Mouse (Mus musculus) forebrain, postnatal 0 days (tissue): ENCODE measurements at regions not wholly inside any gene's neighbourhood (a gene's known extent, or its start where the extent isn't known, plus 50 kb on each side); places are given as distances from the start of the nearest gene placed in this dataset.
A peak's percentile ranks its signal among the peaks of the same experiment; 100 is the strongest.

Experiments used
- ATAC-seq: fragments of 200-750 bp; cut with Nextera tagmentation; 2 replicates; pipeline ENCODE4 v1.8.0; 2017; ENCODE audit warnings: mild to moderate bottlenecking, moderate library complexity
- DNase-seq: peaks from one replicate; pipeline ENCODE4 v3.0.0-alpha.2; 2015
- H3K27ac ChIP-seq: fragments of 300-500 bp; sonication (generic); 2 replicates; pipeline ENCODE4 v1.5.1; 2014; ENCODE audit warnings: low read depth, mild to moderate bottlenecking, antibody characterized with exemption, low read length, moderate library complexity, mixed read lengths
- H3K27me3 ChIP-seq: fragments of 300-500 bp; sonication (generic); 2 replicates; pipeline ENCODE4 v1.6.1; 2014; ENCODE audit warnings: mild to moderate bottlenecking, low read length, mixed read lengths; ENCODE audit not compliant: insufficient read depth
- H3K36me3 ChIP-seq: fragments of 300-500 bp; sonication (generic); 2 replicates; pipeline ENCODE4 v1.6.1; 2014; ENCODE audit warnings: mild to moderate bottlenecking, moderate library complexity; ENCODE audit not compliant: insufficient read depth
- H3K4me1 ChIP-seq: fragments of 300-500 bp; sonication (generic); 2 replicates; pipeline ENCODE4 v1.6.1; 2014; ENCODE audit warnings: antibody characterized with exemption; ENCODE audit not compliant: insufficient read depth
- H3K4me2 ChIP-seq: fragments of 300-500 bp; sonication (generic); 2 replicates; pipeline ENCODE4 v1.6.1; 2014; ENCODE audit warnings: low read depth, mild to moderate bottlenecking, moderate library complexity
- H3K4me3 ChIP-seq: fragments of 300-500 bp; sonication (generic); 2 replicates; pipeline ENCODE4 v1.5.1; 2014; ENCODE audit warnings: low read depth, low read length, mixed read lengths
- H3K9ac ChIP-seq: fragments of 300-500 bp; sonication (generic); 2 replicates; pipeline ENCODE4 v1.6.1; 2014; ENCODE audit warnings: mild to moderate bottlenecking
- H3K9me3 ChIP-seq: fragments of 300-500 bp; sonication (generic); 2 replicates; pipeline ENCODE4 v1.6.1; 2016; ENCODE audit warnings: low read length
- CTCF ChIP-seq: sonication (generic); IDR thresholded peaks from 2 replicates; pipeline ENCODE4 v1.5.1; 2016; ENCODE audit warnings: antibody characterized with exemption, control low read depth, low read depth
- WGBS: fragments of 180-500 bp; shearing (Covaris S2); extraction: QIAGEN DNeasy Blood & Tissue Kit; methylation state at CpG from one replicate; pipeline ENCODE4 v1.1.7; 2014; 5-methylcytosine and 5-hydroxymethylcytosine counted together

DNA sequence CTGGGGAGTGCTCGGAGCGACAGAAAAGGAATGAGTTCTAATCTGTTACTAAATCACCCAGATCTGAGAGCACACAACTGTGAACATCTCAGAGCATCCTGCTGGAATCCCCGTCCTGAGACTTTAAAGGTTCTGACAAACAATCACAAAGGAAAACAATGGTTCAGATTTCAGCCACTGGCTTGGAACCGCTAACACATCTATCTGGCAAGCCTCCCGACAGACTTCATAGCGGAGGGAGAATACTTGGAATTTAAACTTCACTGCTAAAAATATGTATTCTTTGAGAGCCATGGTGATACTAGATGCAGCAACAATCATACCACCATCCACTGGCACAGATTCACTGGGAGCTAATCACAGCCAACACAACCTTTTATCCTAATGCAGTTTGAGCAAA, 615.2 kb downstream of the Insc start:
- no peak for ATAC-seq
- Histone ChIP-seq H3K9me3 (no peaks in the 10 kb centered on the region), H3K27me3 (no peaks in the 10 kb centered on the region), H3K4me3 (no peak overlapping the region), H3K9ac (no peak overlapping the region), H3K27ac (no peak overlapping the region), H3K4me1 (no peaks in the 10 kb centered on the region), H3K36me3 (no peaks in the 10 kb centered on the region), H3K4me2 (no peak overlapping the region)
- WGBS: 67% methylated on average over 6 of the region's 6 CpGs
- DNase-seq: no peak
- no peak for TF ChIP-seq CTCF

DNA sequence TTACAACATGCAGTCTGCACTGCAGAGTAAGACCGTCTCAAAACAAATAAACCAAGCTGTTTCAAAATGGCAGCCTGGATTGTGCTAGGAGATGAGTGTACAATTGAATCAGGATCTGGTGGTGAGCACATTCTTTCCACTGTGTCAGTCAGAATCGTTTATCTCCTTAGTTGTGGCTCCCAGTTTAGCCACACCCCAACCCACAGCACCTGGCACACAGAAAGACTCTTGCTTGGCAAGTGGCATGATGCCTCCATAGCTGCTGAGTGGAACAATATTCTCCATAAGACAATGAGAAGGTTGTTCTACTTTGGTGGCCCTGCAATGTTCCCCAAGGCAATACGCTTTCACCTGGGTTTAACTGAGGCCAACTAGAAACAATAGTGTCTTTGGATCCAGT, 616.6 kb downstream of the Insc start:
- H3K9ac ChIP-seq: no peak overlapping the region
- H3K9me3 ChIP-seq: no peaks in the 10 kb centered on the region
- H3K4me2 ChIP-seq: no peak overlapping the region
- no peaks in the 10 kb centered on the region for H3K27me3 ChIP-seq
- TF ChIP-seq CTCF: no peak
- H3K4me3 ChIP-seq: no peak overlapping the region
- ATAC-seq (no peak), DNase-seq (no peak)
- WGBS: 85% methylated on average over 3 of the region's 3 CpGs
- H3K4me1 ChIP-seq: no peaks in the 10 kb centered on the region
- H3K36me3 ChIP-seq: no peaks in the 10 kb centered on the region
- no peak overlapping the region for H3K27ac ChIP-seq

DNA sequence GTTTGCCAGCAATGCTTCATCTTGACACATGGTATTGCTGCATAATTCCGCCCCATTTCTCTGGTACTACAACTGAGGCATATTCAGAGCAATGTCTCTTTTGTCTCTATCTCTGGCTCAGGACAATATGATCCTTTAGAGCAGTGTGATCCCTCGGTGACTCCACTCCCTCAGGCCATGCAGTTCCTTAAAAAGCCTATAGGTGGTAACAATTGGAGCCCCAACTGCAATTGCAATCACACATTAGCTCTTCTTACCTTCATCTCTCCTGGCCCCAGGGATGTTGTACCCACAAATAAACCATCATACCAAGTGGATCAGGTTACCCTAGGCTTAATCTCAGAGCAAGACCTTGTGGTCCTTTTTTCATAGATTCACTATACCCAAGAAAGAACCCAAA, 618.6 kb downstream of the Insc start:
- Histone ChIP-seq H3K4me2 (no peak overlapping the region), H3K4me1 (no peaks in the 10 kb centered on the region), H3K9me3 (no peaks in the 10 kb centered on the region), H3K36me3 (no peaks in the 10 kb centered on the region), H3K4me3 (no peak overlapping the region), H3K27ac (no peak overlapping the region), H3K9ac (no peak overlapping the region), H3K27me3 (no peaks in the 10 kb centered on the region)
- DNase-seq: no peak
- 80% methylated on average over 2 of the region's 2 CpGs for WGBS
- TF ChIP-seq CTCF: no peak
- ATAC-seq: no peak

DNA sequence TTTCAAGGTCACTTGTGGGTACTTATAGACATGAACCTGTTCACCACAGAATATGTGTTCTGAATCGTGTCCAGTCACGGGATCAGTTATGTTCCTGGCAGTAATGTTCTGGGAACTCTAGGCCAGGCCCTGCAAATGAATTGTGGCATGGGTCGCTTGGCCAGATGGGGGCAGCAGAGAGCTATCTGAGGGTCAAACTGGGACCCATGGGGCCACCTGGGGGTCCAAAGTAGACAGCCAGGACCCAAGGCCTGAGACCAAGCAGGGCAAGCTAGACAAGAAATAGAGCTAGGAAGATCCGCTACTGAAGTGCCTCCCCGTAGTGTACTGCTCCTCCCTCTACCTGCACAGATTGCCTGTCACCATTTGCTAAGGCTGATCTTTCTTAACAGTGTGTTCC, 623.4 kb downstream of the Insc start:
- Histone ChIP-seq H3K27ac (no peak overlapping the region), H3K4me2 (no peak overlapping the region), H3K9ac (no peak overlapping the region), H3K9me3 (no peaks in the 10 kb centered on the region), H3K27me3 (no peaks in the 10 kb centered on the region), H3K36me3 (no peaks in the 10 kb centered on the region), H3K4me1 (no peaks in the 10 kb centered on the region; the same call in 1 of the 2 replicates), H3K4me3 (no peak overlapping the region)
- 38% methylated on average over 5 of the region's 5 CpGs for WGBS
- ATAC-seq (no peak), DNase-seq (peak; percentile 46)
- TF ChIP-seq CTCF: peak; percentile 72

DNA sequence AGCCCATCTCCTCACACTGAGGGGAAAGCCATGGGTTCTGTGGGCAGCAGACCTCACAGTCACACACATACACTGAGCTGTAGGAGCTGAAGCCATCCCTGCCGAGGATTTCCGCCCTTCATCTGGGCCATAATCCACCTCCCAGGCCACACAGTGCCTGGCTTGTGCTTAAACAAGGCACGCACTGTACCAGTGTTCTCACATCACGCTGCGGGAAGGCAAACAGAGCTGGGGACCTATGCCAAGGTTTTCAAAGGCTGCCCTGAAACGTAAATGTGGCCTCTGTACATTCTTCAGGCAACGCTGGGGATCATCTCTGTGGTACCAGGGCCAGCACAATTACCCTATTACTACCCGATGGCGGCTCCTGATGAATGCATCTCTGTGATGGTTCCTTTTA, 627.6 kb downstream of the Insc start:
- Histone ChIP-seq H3K4me1 (no peaks in the 10 kb centered on the region; the same call in 1 of the 2 replicates), H3K4me2 (no peak overlapping the region), H3K9me3 (no peaks in the 10 kb centered on the region), H3K36me3 (no peaks in the 10 kb centered on the region), H3K27me3 (no peaks in the 10 kb centered on the region), H3K4me3 (no peak overlapping the region), H3K9ac (no peak overlapping the region), H3K27ac (no peak overlapping the region)
- ATAC-seq: peak; percentile 91
- WGBS: 30% methylated on average over 9 of the region's 9 CpGs
- no peak for TF ChIP-seq CTCF
- DNase-seq: peak; percentile 50

DNA sequence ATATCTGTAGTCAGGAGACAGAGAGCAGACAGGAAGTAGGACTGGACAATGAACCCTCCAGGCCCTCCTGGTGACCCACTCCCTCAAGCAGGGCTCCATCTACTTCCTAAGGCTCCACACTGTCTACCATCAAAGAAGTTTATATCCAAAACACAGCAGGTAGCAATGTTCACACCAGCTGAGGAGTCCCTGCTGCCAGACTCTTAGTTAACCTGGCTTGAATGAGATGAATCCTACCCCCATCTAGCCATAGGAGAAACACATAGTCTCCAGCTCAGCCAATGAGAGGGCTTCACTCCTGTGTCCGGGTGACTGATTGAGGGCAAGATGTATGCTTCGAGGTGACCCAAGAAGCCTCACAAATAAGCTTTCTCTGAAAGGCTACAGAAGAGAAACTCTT, 629.4 kb downstream of the Insc start:
- no peak for TF ChIP-seq CTCF
- no peak overlapping the region for H3K4me2 ChIP-seq
- no peak overlapping the region for H3K9ac ChIP-seq
- H3K27me3 ChIP-seq: no peaks in the 10 kb centered on the region
- no peaks in the 10 kb centered on the region for H3K9me3 ChIP-seq
- no peaks in the 10 kb centered on the region; the same call in 1 of the 2 replicates for H3K4me1 ChIP-seq
- no peak for ATAC-seq
- no peak overlapping the region for H3K4me3 ChIP-seq
- H3K27ac ChIP-seq: no peak overlapping the region
- DNase-seq: no peak
- WGBS: 81% methylated on average over 2 of the region's 2 CpGs
- H3K36me3 ChIP-seq: no peaks in the 10 kb centered on the region

DNA sequence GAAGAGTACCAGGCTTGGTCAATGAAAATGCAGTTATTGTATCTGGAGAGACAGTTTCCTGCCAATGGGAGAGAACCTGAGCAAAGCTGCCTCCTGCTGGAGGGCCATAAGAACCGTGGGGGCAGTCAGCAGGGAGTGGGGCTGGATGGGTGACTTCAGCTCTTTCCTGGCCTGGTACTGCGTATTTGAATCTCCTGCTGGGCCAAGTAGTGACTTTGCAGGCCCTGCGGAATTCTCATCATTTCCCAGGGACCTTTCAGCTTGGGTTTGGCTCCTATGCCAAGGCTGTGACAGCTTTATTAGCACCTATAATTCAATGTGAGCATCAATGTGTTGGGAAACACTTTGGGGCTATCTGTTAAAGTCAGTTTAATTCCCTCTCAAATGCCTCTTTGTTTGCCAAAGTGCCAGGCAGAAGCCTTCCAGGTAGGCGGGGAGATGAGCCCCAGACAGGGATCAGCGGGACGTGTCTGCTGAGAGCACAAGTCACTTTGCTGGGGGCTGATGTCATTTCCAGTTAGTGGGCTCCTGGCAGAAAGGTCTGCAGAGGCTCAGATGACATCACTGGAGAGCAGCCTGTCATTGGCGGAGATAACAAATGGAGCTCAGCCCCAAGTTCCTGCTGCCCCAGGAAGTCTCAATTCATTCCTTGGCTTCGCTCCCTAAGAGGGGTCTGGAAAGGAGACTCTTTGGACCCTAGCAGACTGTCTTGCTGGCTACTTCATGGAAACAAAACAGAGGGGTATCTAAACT, 630.5 kb downstream of the Insc start:
- Histone ChIP-seq H3K4me1 (no peaks in the 10 kb centered on the region; the same call in 1 of the 2 replicates), H3K4me3 (no peak overlapping the region), H3K27ac (no peak overlapping the region), H3K9me3 (no peaks in the 10 kb centered on the region), H3K4me2 (no peak overlapping the region), H3K27me3 (no peaks in the 10 kb centered on the region), H3K36me3 (no peaks in the 10 kb centered on the region), H3K9ac (no peak overlapping the region)
- TF ChIP-seq CTCF: no peak
- 74% methylated on average over 8 of the region's 8 CpGs for WGBS
- ATAC-seq (no peak), DNase-seq (no peak)
